Mouse (Mus musculus): Measurements from ENCODE around the gene Prkcz. TPM values are rescaled to one million over a fixed set of nuclear protein-coding genes. Genes with fewer than 3 reads are reported as not detected.

Prkcz gene
- total and polyA plus RNA-seq, 3 experiments, result 0.16 to 11.8 (median 1.6) TPM

DNA sequence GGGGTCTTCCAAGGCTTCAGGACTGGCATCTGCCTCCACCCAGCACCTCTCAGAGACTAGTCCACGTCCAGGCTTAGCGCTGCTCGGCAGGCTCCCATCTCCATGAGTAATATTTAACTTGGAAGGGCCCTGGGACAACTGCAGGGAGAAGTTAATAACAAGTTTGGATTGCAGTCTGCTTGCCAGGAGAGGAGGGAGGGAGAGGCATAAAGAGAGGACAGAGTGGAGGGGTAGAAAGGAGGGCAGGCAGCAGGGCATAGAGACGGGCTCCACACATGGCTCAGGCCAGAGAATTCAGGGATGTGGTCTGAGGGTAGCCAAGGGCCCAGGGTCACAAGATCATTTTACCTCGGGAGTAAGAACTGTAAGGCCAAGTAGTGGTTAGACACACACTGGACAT, 122.9 kb downstream of the Prkcz start:
- Histone ChIP-seq H3K9me3 (replicated peaks; ENCODE audit: low read length) (no peaks in the 10 kb centered on the region), H3K27me3 (replicated peaks) (peaks cover 34% of the 10 kb centered on the region), H3K4me1 (ENCODE audit: control insufficient read depth in 1 of 2, insufficient read depth in 2 of 2) (peaks cover 45 to 50% of the 10 kb centered on the region in 2 experiments), H3K36me3 (replicated peaks in 1 of 2; ENCODE audit: control insufficient read depth in 1 of 2, insufficient read depth in 1 of 2, low read length in 1 of 2) (no peaks in the 10 kb centered on the region), H3K79me2 (replicated peaks; ENCODE audit: control insufficient read depth, extremely low read depth, insufficient read depth, poor library complexity, severe bottlenecking) (no peaks in the 10 kb centered on the region), H3K9ac (ENCODE audit: insufficient read depth, low read depth) (no peak overlapping the region), H3K4me2 (ENCODE audit: insufficient read depth, low read depth, poor library complexity, severe bottlenecking) (no peak overlapping the region), H3K4me3 (replicated peaks in 1 of 3; ENCODE audit: low read depth in 2 of 3, low read length in 2 of 3, poor library complexity in 1 of 3) (no peak overlapping the region), H3K27ac (ENCODE audit: insufficient read depth, low read depth) (no peak overlapping the region)
- TF ChIP-seq MXI1 (IDR thresholded peaks at IDR 0.05; ENCODE audit: low read depth, low read length) (no peak), CHD1 (IDR thresholded peaks at IDR 0.05; ENCODE audit: low read depth, low read length) (no peak), UBTF (IDR thresholded peaks at IDR 0.05; ENCODE audit: low read depth, low read length) (no peak), MAFK (IDR thresholded peaks at IDR 0.05; ENCODE audit: insufficient replicate concordance, low read length) (no peak), NRF1 (IDR thresholded peaks at IDR 0.05; ENCODE audit: low read depth, low read length) (no peak), MYC (IDR thresholded peaks at IDR 0.05; ENCODE audit: low read depth, low read length) (no peak), IRF4 (IDR thresholded peaks at IDR 0.05; ENCODE audit: low read depth, low read length) (no peak), PAX5 (IDR thresholded peaks at IDR 0.05; ENCODE audit: low read length) (no peak), ELF1 (IDR thresholded peaks at IDR 0.05; ENCODE audit: low read depth, low read length) (no peak), POLR2A (IDR thresholded peaks at IDR 0.05; ENCODE audit: low read depth, low read length) (no peak), RCOR1 (conservative IDR thresholded peaks at IDR 0.05; ENCODE audit: low read depth, low read length) (no peak), E2F4 (IDR thresholded peaks at IDR 0.05; ENCODE audit: insufficient replicate concordance, low read depth, low read length) (no peak), JUND (conservative IDR thresholded peaks at IDR 0.05; ENCODE audit: low read depth, low read length) (no peak)
- dilution Hi-C loops (cut with MboI; ENCODE audit: extremely low pct_ligation_motif_present, extremely low pct_unique_long_range_greater_than_20kb, low sequenced_read_pairs) (no loop called here), in situ Hi-C loops (cut with MboI; ENCODE audit: low pct_ligation_motif_present, low pct_unique_long_range_greater_than_20kb, low sequenced_read_pairs) (loop anchor here (25.0 kb wide), 1 partner anchor 276 kb away; the partner anchor contains the start of genes Hes5 and Pank4)
- no peak for DNase-seq (ENCODE audit: extremely low read depth)

DNA sequence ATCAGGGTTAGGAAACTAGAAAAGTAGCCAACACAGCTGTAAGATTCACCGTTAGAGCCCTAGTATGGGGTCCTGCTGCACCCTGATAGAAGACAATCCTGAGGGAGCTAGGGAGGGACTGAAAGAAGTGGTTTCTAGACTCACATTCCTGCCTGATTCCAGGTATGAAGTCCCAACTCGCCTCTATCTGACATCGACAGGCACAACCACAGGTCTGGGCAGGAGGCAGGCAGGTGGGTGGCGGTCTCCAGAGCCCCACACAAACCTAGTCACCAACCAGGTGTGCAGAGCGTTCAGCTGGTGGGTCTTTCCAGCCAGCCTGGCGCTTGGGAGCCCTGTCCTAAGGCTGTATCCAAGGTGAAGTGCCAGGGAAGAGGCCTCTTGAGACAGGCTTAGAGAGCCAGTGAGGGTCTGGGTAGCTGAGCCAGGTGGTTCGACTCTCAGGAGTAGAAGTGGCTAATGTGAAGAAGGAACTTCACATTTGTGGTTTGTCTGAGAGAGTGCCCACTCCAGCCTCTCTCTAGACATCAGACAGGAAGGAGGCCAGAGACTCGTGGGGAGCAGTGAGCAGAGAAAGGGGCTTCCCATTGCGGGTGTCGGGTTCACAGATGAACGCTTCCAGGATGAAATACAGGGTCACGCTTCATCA, 124.3 kb downstream of the Prkcz start:
- in situ Hi-C loops (cut with MboI; ENCODE audit: low pct_ligation_motif_present, low pct_unique_long_range_greater_than_20kb, low sequenced_read_pairs), result loop anchor here (25.0 kb wide), 1 partner anchor 275 kb away; the partner anchor contains the start of genes Hes5 and Pank4
- 0 out of 2 replicates have a peak overlapping the region, but pooled peaks have one; percentile 9 for H3K4me2 ChIP-seq (ENCODE audit: insufficient read depth, low read depth, poor library complexity, severe bottlenecking)

More for the DNA sequence above, 124.3 kb downstream of the Prkcz start:
- Histone ChIP-seq H3K27me3 (replicated peaks) (peaks cover 27% of the 10 kb centered on the region), H3K79me2 (replicated peaks; ENCODE audit: control insufficient read depth, extremely low read depth, insufficient read depth, poor library complexity, severe bottlenecking) (no peaks in the 10 kb centered on the region), H3K36me3 (replicated peaks in 1 of 2; ENCODE audit: control insufficient read depth in 1 of 2, insufficient read depth in 1 of 2, low read length in 1 of 2) (no peaks in the 10 kb centered on the region), H3K9ac (ENCODE audit: insufficient read depth, low read depth) (no peak overlapping the region), H3K27ac (ENCODE audit: insufficient read depth, low read depth) (no peak overlapping the region), H3K4me1 (ENCODE audit: control insufficient read depth in 1 of 2, insufficient read depth in 2 of 2) (peaks cover 44 to 48% of the 10 kb centered on the region in 2 experiments), H3K4me3 (replicated peaks in 1 of 3; ENCODE audit: low read depth in 2 of 3, low read length in 2 of 3, poor library complexity in 1 of 3) (peak overlapping the region in 1 of 3 experiments; percentile 11), H3K9me3 (replicated peaks; ENCODE audit: low read length) (no peaks in the 10 kb centered on the region)
- dilution Hi-C loops (cut with MboI; ENCODE audit: extremely low pct_ligation_motif_present, extremely low pct_unique_long_range_greater_than_20kb, low sequenced_read_pairs), result no loop called here
- DNase-seq (ENCODE audit: extremely low read depth), result peak; percentile 67
- TF ChIP-seq USF2 (conservative IDR thresholded peaks at IDR 0.05; ENCODE audit: low read depth, low read length), result no peak
- peak; percentile 71 for TF ChIP-seq MAFK (IDR thresholded peaks at IDR 0.05; ENCODE audit: insufficient replicate concordance, low read length)
- TF ChIP-seq IRF4 (IDR thresholded peaks at IDR 0.05; ENCODE audit: low read depth, low read length), result peak; percentile 34; the same call in 1 of the 2 replicates
- TF ChIP-seq BHLHE40 (IDR thresholded peaks at IDR 0.05; ENCODE audit: low read depth, low read length), result peak; percentile 77
- TF ChIP-seq EP300 (IDR thresholded peaks at IDR 0.05; ENCODE audit: low read length), result peak; percentile 77
- TF ChIP-seq TCF12 (IDR thresholded peaks at IDR 0.05; ENCODE audit: low read depth, low read length), result peak; percentile 71
- TF ChIP-seq JUN (IDR thresholded peaks at IDR 0.05; ENCODE audit: insufficient read depth, low read depth, low read length), result no peak
- TF ChIP-seq HCFC1 (IDR thresholded peaks at IDR 0.05; ENCODE audit: low read depth, low read length), result no peak
- no peak for TF ChIP-seq PAX5 (IDR thresholded peaks at IDR 0.05; ENCODE audit: low read length)
- no peak for TF ChIP-seq SIN3A (IDR thresholded peaks at IDR 0.05; ENCODE audit: low read length)
- TF ChIP-seq GABPA (IDR thresholded peaks at IDR 0.05; ENCODE audit: insufficient replicate concordance, low read depth, low read length), result no peak
- TF ChIP-seq ETS1 (conservative IDR thresholded peaks at IDR 0.05; ENCODE audit: low read depth, low read length), result peak; percentile 68
